Mouse (Mus musculus): ENCODE data around the gene Rrp9. TPM values are rescaled to one million over a fixed set of nuclear protein-coding genes. Genes with fewer than 3 reads are reported as not detected.

The Rrp9 gene
- polyA plus RNA-seq, 1 experiment from 2014 or later = 48.3 TPM

- H3K27me3 ChIP-seq (ENCODE audit: control insufficient read depth, insufficient read depth, low read depth, low read length) = no peaks in the 10 kb centered on the region
- peak; percentile 9 for ATAC-seq
- peaks cover 53% of the 10 kb centered on the region for H3K4me1 ChIP-seq (ENCODE audit: control insufficient read depth, insufficient read depth, low read length)
Measured at GRCm38 (mm10) chr9:106454071-106454761, 21.5 kb upstream of the Rrp9 start.

GRCm38 (mm10) chr9:106454888-106455681 lies 20.7 kb upstream of the Rrp9 start:
- H3K27ac ChIP-seq (ENCODE audit: low read length) = peak overlapping the region; percentile 92
- 2% methylated on average over 14 of the region's 17 CpGs for WGBS
- H3K9ac ChIP-seq (ENCODE audit: low read depth, low read length) = peak overlapping the region; percentile 72
- H3K4me1 ChIP-seq (ENCODE audit: control insufficient read depth, insufficient read depth, low read length) = peaks cover 56% of the 10 kb centered on the region
- peak overlapping the region; percentile 98 for H3K4me2 ChIP-seq (ENCODE audit: low read length)
- no peaks in the 10 kb centered on the region; the same call in 1 of the 2 replicates for H3K36me3 ChIP-seq (ENCODE audit: control insufficient read depth, insufficient read depth, low read length)
- ATAC-seq = peak; percentile 43
- H3K9me3 ChIP-seq (replicated peaks; ENCODE audit: control insufficient read depth, low read length, poor library complexity, severe bottlenecking) = no peaks in the 10 kb centered on the region
- peak overlapping the region; percentile 63 for H3K4me3 ChIP-seq (ENCODE audit: low read depth, low read length)
- H3K27me3 ChIP-seq (ENCODE audit: control insufficient read depth, insufficient read depth, low read depth, low read length) = no peaks in the 10 kb centered on the region

More at GRCm38 (mm10) chr9:106454071-106454761, 21.5 kb upstream of the Rrp9 start:
- H3K9me3 ChIP-seq (replicated peaks; ENCODE audit: control insufficient read depth, low read length, poor library complexity, severe bottlenecking) = no peaks in the 10 kb centered on the region
- H3K27ac ChIP-seq (ENCODE audit: low read length) = peak overlapping the region; percentile 92
- no peaks in the 10 kb centered on the region for H3K36me3 ChIP-seq (ENCODE audit: control insufficient read depth, insufficient read depth, low read length)
- peak overlapping the region; percentile 72 for H3K9ac ChIP-seq (ENCODE audit: low read depth, low read length)
- WGBS = 2% methylated on average over 15 of the region's 20 CpGs
- H3K4me2 ChIP-seq (ENCODE audit: low read length) = peak overlapping the region; percentile 98
- peak overlapping the region; percentile 63 for H3K4me3 ChIP-seq (ENCODE audit: low read depth, low read length)

GRCm38 (mm10) chr9:106456325-106457162 lies 19.2 kb upstream of the Rrp9 start:
- Histone ChIP-seq H3K36me3 (ENCODE audit: control insufficient read depth, insufficient read depth, low read length) (peaks cover 12% of the 10 kb centered on the region; the same call in 1 of the 2 replicates), H3K9ac (ENCODE audit: low read depth, low read length) (peak overlapping the region; percentile 63), H3K4me1 (ENCODE audit: control insufficient read depth, insufficient read depth, low read length) (peaks cover 53% of the 10 kb centered on the region), H3K27me3 (ENCODE audit: control insufficient read depth, insufficient read depth, low read depth, low read length) (no peaks in the 10 kb centered on the region), H3K9me3 (replicated peaks; ENCODE audit: control insufficient read depth, low read length, poor library complexity, severe bottlenecking) (no peaks in the 10 kb centered on the region), H3K27ac (ENCODE audit: low read length) (peak overlapping the region; percentile 55), H3K4me3 (ENCODE audit: low read depth, low read length) (peak overlapping the region; percentile 20), H3K4me2 (ENCODE audit: low read length) (peak overlapping the region; percentile 98)
- no peak for ATAC-seq
- WGBS = 20% methylated on average over 15 of the region's 15 CpGs

GRCm38 (mm10) chr9:106457163-106457559 lies 18.6 kb upstream of the Rrp9 start:
- Histone ChIP-seq H3K9ac (ENCODE audit: low read depth, low read length) (peak overlapping the region; percentile 63), H3K4me1 (ENCODE audit: control insufficient read depth, insufficient read depth, low read length) (peaks cover 53% of the 10 kb centered on the region), H3K36me3 (ENCODE audit: control insufficient read depth, insufficient read depth, low read length) (peaks cover 16% of the 10 kb centered on the region; the same call in 1 of the 2 replicates), H3K4me3 (ENCODE audit: low read depth, low read length) (peak overlapping the region; percentile 20), H3K27me3 (ENCODE audit: control insufficient read depth, insufficient read depth, low read depth, low read length) (no peaks in the 10 kb centered on the region), H3K27ac (ENCODE audit: low read length) (peak overlapping the region; percentile 32; the same call in 1 of the 2 replicates), H3K9me3 (replicated peaks; ENCODE audit: control insufficient read depth, low read length, poor library complexity, severe bottlenecking) (no peaks in the 10 kb centered on the region), H3K4me2 (ENCODE audit: low read length) (peak overlapping the region; percentile 98)
- WGBS = 32% methylated on average over 9 of the region's 9 CpGs
- ATAC-seq = no peak

GRCm38 (mm10) chr9:106457920-106458319 lies 17.8 kb upstream of the Rrp9 start:
- H3K36me3 ChIP-seq (ENCODE audit: control insufficient read depth, insufficient read depth, low read length) = peaks cover 16% of the 10 kb centered on the region
- peak overlapping the region; percentile 98 for H3K4me2 ChIP-seq (ENCODE audit: low read length)
- no peaks in the 10 kb centered on the region for H3K9me3 ChIP-seq (replicated peaks; ENCODE audit: control insufficient read depth, low read length, poor library complexity, severe bottlenecking)
- H3K9ac ChIP-seq (ENCODE audit: low read depth, low read length) = peak overlapping the region; percentile 63; the same call in 1 of the 2 replicates
- H3K4me3 ChIP-seq (ENCODE audit: low read depth, low read length) = no peak overlapping the region
- no peaks in the 10 kb centered on the region for H3K27me3 ChIP-seq (ENCODE audit: control insufficient read depth, insufficient read depth, low read depth, low read length)
- 0 out of 2 replicates have a peak overlapping the region, but pooled peaks have one; percentile 51 for H3K27ac ChIP-seq (ENCODE audit: low read length)
- peaks cover 46% of the 10 kb centered on the region for H3K4me1 ChIP-seq (ENCODE audit: control insufficient read depth, insufficient read depth, low read length)
- WGBS = 38% methylated on average over 5 of the region's 5 CpGs
- ATAC-seq = no peak

- peaks cover 48% of the 10 kb centered on the region for H3K4me1 ChIP-seq (ENCODE audit: control insufficient read depth, insufficient read depth, low read length)
- no peak overlapping the region for H3K9ac ChIP-seq (ENCODE audit: low read depth, low read length)
- no peak for ATAC-seq
- H3K4me3 ChIP-seq (ENCODE audit: low read depth, low read length) = no peak overlapping the region
- WGBS = 89% methylated on average over 15 of the region's 15 CpGs
- H3K36me3 ChIP-seq (ENCODE audit: control insufficient read depth, insufficient read depth, low read length) = peaks cover 27% of the 10 kb centered on the region
- no peaks in the 10 kb centered on the region for H3K27me3 ChIP-seq (ENCODE audit: control insufficient read depth, insufficient read depth, low read depth, low read length)
- H3K4me2 ChIP-seq (ENCODE audit: low read length) = no peak overlapping the region
- no peaks in the 10 kb centered on the region for H3K9me3 ChIP-seq (replicated peaks; ENCODE audit: control insufficient read depth, low read length, poor library complexity, severe bottlenecking)
- no peak overlapping the region for H3K27ac ChIP-seq (ENCODE audit: low read length)
Measured at GRCm38 (mm10) chr9:106459946-106460345, 15.8 kb upstream of the Rrp9 start.

- Histone ChIP-seq H3K9me3 (replicated peaks; ENCODE audit: control insufficient read depth, low read length, poor library complexity, severe bottlenecking) (no peaks in the 10 kb centered on the region), H3K4me1 (ENCODE audit: control insufficient read depth, insufficient read depth, low read length) (peaks cover 44% of the 10 kb centered on the region), H3K4me2 (ENCODE audit: low read length) (no peak overlapping the region), H3K27me3 (ENCODE audit: control insufficient read depth, insufficient read depth, low read depth, low read length) (no peaks in the 10 kb centered on the region), H3K36me3 (ENCODE audit: control insufficient read depth, insufficient read depth, low read length) (peaks cover 27% of the 10 kb centered on the region), H3K27ac (ENCODE audit: low read length) (no peak overlapping the region), H3K4me3 (ENCODE audit: low read depth, low read length) (no peak overlapping the region), H3K9ac (ENCODE audit: low read depth, low read length) (no peak overlapping the region)
- 76% methylated on average over 18 of the region's 18 CpGs for WGBS
- ATAC-seq = no peak
Measured at GRCm38 (mm10) chr9:106460401-106461025, 15.2 kb upstream of the Rrp9 start.

- H3K4me1 ChIP-seq (ENCODE audit: control insufficient read depth, insufficient read depth, low read length) = peaks cover 44% of the 10 kb centered on the region
Measured at GRCm38 (mm10) chr9:106461026-106461415, 14.7 kb upstream of the Rrp9 start.

More at GRCm38 (mm10) chr9:106461026-106461415, 14.7 kb upstream of the Rrp9 start:
- Histone ChIP-seq H3K27me3 (ENCODE audit: control insufficient read depth, insufficient read depth, low read depth, low read length) (no peaks in the 10 kb centered on the region), H3K9ac (ENCODE audit: low read depth, low read length) (no peak overlapping the region), H3K4me3 (ENCODE audit: low read depth, low read length) (no peak overlapping the region), H3K9me3 (replicated peaks; ENCODE audit: control insufficient read depth, low read length, poor library complexity, severe bottlenecking) (no peaks in the 10 kb centered on the region), H3K36me3 (ENCODE audit: control insufficient read depth, insufficient read depth, low read length) (peaks cover 27% of the 10 kb centered on the region), H3K27ac (ENCODE audit: low read length) (no peak overlapping the region), H3K4me2 (ENCODE audit: low read length) (no peak overlapping the region)
- WGBS = 89% methylated on average over 9 of the region's 9 CpGs
- ATAC-seq = no peak

All from midbrain, embryonic 16.5 days (tissue).